Mouse (Mus musculus) liver, embryonic 16.5 days (tissue): ENCODE measurements around the gene Rpl27. TPM values are rescaled to one million over a fixed set of nuclear protein-coding genes. Genes with fewer than 3 reads are reported as not detected.
"Not testable (repeated sequence)": the region's sequence is repeated elsewhere in the genome, so short reads cannot be mapped to it uniquely, and the experiment has no call there.

Experiments
- ATAC-seq: fragments of 200-750 bp; cut with Nextera tagmentation; 2 replicates; pipeline ENCODE4 v1.8.0; 2017; ENCODE audit warnings: low read depth, mild to moderate bottlenecking, moderate number of reproducible peaks, moderate library complexity
- H3K27ac ChIP-seq: fragments of 300-500 bp; sonication (generic); 2 replicates; pipeline ENCODE4 v1.5.1; 2014; ENCODE audit warnings: mild to moderate bottlenecking, low read length
- H3K27me3 ChIP-seq: fragments of 300-500 bp; sonication (generic); 2 replicates; pipeline ENCODE4 v1.6.1; 2014; ENCODE audit warnings: low read depth, low read length, mixed read lengths; ENCODE audit not compliant: control insufficient read depth, insufficient read depth
- H3K36me3 ChIP-seq: fragments of 300-500 bp; sonication (generic); 2 replicates; pipeline ENCODE4 v1.6.1; 2014; ENCODE audit warnings: mild to moderate bottlenecking; ENCODE audit not compliant: control insufficient read depth, insufficient read depth
- H3K4me1 ChIP-seq: fragments of 300-500 bp; sonication (generic); 2 replicates; pipeline ENCODE4 v1.6.1; 2014; ENCODE audit warnings: low read depth, low read length, mixed read lengths; ENCODE audit not compliant: control insufficient read depth
- H3K4me2 ChIP-seq: fragments of 300-500 bp; sonication (generic); 2 replicates; pipeline ENCODE4 v1.6.1; 2014; ENCODE audit warnings: low read depth, low read length, mixed read lengths
- H3K4me3 ChIP-seq: fragments of 300-500 bp; sonication (generic); 2 replicates; pipeline ENCODE4 v1.5.1; 2014; ENCODE audit warnings: low read depth, mild to moderate bottlenecking, low read length
- H3K9ac ChIP-seq: fragments of 300-500 bp; sonication (generic); 2 replicates; pipeline ENCODE4 v1.6.1; 2014; ENCODE audit warnings: low read depth, low read length
- H3K9me3 ChIP-seq: fragments of 300-500 bp; sonication (generic); replicated peaks from 2 replicates; pipeline ENCODE4 v1.6.1; 2016; ENCODE audit warnings: low read length; ENCODE audit not compliant: control insufficient read depth
- WGBS: fragments of 180-500 bp; shearing (Covaris S2); extraction: QIAGEN DNeasy Blood & Tissue Kit; methylation state at CpG from one replicate; pipeline ENCODE4 v1.1.7; 2014; ENCODE audit not compliant: insufficient replicate concordance; 5-methylcytosine and 5-hydroxymethylcytosine counted together
- polyA plus RNA-seq: library from polyadenylated mRNA; unstranded; fragments of >200 nt; fragmentation: Nextera tagmentation; extraction: Ambion mirVana; gene quantifications from 2 replicates; pipeline ENCODE4 v1.2.1, GENCODE M21; 2015

Rpl27 gene
- polyA plus RNA-seq, 1 experiment from 2014 or later, result 138 TPM

DNA sequence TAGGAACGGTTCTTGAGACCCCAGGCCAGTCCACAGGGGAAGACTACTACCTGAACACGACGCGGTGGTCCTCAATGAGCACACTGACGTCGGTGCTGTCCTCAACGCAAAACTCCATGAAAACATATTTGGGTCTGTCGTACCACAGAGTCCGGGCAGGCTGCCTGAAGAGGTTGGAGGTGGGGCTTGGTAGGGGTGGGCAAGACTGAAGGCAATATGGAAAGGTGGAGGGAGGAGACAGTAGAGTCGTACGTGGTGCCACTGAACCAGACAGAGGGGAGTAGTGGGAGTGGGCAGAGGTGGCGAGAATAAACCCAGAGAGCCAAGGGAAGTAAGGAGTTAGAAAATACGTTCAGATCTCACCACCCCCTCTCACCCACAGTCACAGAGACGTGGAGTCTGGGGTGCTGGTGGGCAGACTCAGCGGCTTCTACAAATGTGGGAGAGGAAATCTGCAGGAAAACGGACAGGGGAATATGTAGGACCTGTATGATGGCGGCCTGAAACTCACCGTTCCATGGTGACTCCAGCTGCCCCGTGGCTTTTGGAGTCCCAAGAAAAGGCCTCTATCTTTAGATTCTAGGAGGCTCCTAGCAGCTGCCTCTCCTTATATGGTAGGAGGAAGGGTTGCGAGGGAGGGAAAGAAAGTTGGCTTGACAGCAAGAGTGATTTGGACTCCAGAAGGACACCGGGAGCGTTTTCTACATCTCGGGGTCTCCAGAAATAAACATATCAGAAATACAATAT is 17.8 kb upstream of the Rpl27 start, which contains the start of gene Gm27029:
Gene Gm27029, minus strand, starts transcription at position 692 of the 747 bp plus-strand sequence.
- Histone ChIP-seq H3K4me3 (peak within 1 kb of the TSS; percentile 95), H3K4me2 (peak within 1 kb of the TSS; percentile 95), H3K36me3 (no peaks in the 10 kb centered on the region), H3K9me3 (no peaks in the 10 kb centered on the region), H3K27me3 (no peaks in the 10 kb centered on the region), H3K27ac (peak within 1 kb of the TSS; percentile 80), H3K4me1 (peaks cover 23% of the 10 kb centered on the region), H3K9ac (peak within 1 kb of the TSS; percentile 85)
- ATAC-seq, result no peak
- WGBS, result 8% methylated on average over 23 of the region's 23 CpGs

DNA sequence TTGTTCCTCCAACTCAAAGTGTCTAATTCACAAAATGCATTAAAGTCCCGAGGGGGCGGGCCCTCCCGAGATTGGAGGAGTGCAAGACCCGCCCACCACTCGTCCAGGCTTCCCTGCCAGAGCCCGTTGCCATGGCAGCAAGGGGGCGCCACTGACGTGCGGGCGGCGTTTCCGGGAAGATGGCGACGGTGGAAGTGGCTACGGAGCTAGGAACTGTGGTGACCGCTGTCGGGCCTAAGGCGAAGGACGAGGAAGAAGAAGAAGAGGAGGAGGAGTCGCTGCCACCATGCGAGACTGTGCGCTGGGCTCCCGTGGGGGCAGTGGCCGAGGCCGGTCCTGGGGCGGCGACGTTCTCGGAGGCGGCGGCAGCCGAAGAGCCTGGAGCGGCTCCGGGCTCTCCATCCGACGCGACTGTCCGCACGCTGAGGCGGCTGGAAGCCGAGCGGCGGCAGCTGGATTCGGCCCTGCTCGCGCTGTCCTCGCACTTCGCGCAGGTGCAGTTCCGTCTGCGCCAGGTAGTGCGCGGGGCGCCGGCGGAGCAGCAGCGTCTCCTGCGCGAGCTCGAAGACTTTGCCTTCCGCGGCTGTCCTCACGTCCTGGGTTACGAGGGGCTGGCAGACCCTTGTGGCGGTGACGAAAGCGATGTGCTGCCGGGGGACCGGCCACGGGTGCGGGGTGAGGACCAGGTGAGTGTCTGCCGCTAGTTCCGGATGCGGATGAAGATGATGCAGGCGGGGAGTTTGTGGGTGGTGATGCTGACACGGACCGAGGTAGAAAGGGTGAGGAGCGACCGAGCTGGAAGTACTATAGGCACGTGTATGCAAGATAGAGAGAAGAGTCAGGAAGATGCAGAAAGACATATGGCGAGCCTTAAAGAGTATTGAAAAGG is 16.9 kb upstream of the Rpl27 start, which contains the start of the genes Rundc1 and Ptges3l:
Gene Rundc1, plus strand, starts transcription at position 161 of the 889 bp plus-strand sequence.
Gene Ptges3l, minus strand, starts transcription at position 409 of the 889 bp plus-strand sequence.
- peak; percentile 92 for ATAC-seq
- peak within 1 kb of the TSS; percentile 95 for H3K4me3 ChIP-seq
- H3K4me1 ChIP-seq, result peaks cover 23% of the 10 kb centered on the region
- no peaks in the 10 kb centered on the region for H3K9me3 ChIP-seq
- peaks cover 5% of the 10 kb centered on the region; the same call in 1 of the 2 replicates for H3K36me3 ChIP-seq
- no peaks in the 10 kb centered on the region for H3K27me3 ChIP-seq
- peak within 1 kb of the TSS; percentile 80 for H3K27ac ChIP-seq
- H3K9ac ChIP-seq, result peak within 1 kb of the TSS; percentile 85
- peak within 1 kb of the TSS; percentile 95 for H3K4me2 ChIP-seq
- under 1% methylated on average over 81 of the region's 81 CpGs for WGBS

DNA sequence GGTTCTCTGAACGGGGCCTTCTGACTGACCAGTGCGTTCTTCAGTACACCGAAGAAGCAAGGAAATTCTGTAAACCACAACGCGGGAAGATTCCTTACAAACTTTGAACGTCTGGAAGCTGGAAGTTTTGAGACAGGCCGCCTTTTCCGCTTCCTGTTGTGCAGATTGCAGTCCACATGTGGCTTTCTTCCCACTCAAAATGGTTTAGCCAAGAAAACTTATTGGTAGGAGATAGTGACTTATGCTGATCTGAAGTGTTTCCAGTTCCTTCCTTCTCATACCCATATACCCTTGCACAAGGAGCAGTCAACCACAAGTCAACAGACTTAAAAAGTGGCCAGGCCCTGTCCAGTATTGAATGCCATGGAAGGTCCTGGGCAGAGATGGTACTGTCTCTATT is 15.9 kb upstream of the Rpl27 start:
- Histone ChIP-seq H3K4me1 (peaks cover 23% of the 10 kb centered on the region), H3K9me3 (no peaks in the 10 kb centered on the region), H3K9ac (peak overlapping the region; percentile 21; the same call in 1 of the 2 replicates), H3K4me3 (peak overlapping the region; percentile 95), H3K4me2 (peak overlapping the region; percentile 95), H3K27me3 (no peaks in the 10 kb centered on the region), H3K36me3 (peaks cover 9% of the 10 kb centered on the region), H3K27ac (no peak overlapping the region)
- 43% methylated on average over 8 of the region's 8 CpGs for WGBS
- no peak for ATAC-seq

DNA sequence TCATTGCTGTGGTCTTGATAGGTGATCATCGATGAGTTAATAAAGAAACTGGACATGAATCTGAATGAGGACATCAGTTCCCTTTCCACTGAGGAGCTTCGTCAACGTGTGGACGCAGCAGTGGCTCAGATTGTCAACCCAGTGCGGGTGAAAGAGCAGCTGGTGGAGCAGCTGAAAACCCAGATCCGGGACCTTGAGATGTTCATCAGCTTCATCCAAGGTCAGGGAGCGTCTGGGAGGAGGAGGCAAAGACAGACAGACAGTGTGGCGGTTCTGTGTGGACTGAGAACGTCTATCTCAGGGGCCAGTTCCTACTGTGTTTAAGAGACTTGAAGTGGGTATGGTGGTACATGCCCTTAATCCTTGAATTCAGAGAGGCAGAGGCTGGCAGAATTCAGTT is 10.8 kb upstream of the Rpl27 start:
- H3K4me2 ChIP-seq, result no peak overlapping the region
- 78% methylated on average over 9 of the region's 9 CpGs for WGBS
- H3K4me1 ChIP-seq, result peaks cover 4% of the 10 kb centered on the region
- H3K4me3 ChIP-seq, result no peak overlapping the region
- no peak overlapping the region for H3K9ac ChIP-seq
- H3K27ac ChIP-seq, result no peak overlapping the region
- ATAC-seq, result no peak
- H3K27me3 ChIP-seq, result no peaks in the 10 kb centered on the region
- peaks cover 13% of the 10 kb centered on the region for H3K36me3 ChIP-seq
- no peaks in the 10 kb centered on the region for H3K9me3 ChIP-seq

DNA sequence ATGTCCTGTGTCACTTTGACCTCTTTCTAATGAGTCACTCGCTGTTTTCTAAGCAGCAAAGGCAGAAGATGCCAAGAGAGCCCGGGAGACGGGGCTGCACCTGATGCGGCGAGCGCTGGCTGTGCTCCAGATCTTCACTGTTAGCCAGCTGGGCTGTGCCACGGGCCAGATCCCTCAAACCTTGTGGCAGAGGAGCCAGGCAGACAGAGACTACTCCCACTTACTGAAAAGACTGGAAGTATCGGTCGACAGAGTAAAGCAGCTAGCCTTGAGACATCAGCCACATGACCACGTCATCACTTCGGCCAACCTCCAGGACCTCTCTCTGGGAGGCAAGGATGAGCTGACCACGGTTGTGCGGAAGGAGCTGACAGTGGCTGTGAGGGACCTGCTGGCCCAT is 8.7 kb upstream of the Rpl27 start:
- Histone ChIP-seq H3K36me3 (peaks cover 13% of the 10 kb centered on the region), H3K9ac (no peak overlapping the region), H3K4me2 (no peak overlapping the region), H3K9me3 (no peaks in the 10 kb centered on the region), H3K27ac (no peak overlapping the region), H3K4me1 (no peaks in the 10 kb centered on the region), H3K27me3 (no peaks in the 10 kb centered on the region), H3K4me3 (no peak overlapping the region)
- no peak for ATAC-seq
- 87% methylated on average over 13 of the region's 13 CpGs for WGBS

DNA sequence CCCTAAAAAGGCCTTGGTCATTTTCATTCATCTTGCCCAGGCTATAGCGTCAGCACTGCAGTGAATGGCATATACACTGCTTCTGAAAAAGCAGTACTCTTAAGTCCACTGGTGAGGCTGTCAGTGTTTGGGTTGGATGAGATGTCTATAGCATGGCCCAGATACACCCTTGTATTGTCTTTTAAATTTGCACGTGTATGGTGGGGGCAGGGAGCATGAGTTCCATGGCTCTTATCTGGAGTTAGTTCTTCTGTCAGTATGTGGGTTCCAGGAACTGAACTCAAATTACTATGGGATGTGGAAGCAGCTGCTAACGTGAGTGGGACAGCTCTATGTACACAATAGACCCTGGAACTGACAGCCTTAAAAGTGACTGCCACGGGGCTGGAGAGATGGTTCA is 6.3 kb upstream of the Rpl27 start:
- H3K36me3 ChIP-seq, result peaks cover 4% of the 10 kb centered on the region; the same call in 1 of the 2 replicates
- no peaks in the 10 kb centered on the region for H3K27me3 ChIP-seq
- no peak overlapping the region for H3K4me3 ChIP-seq
- no peak overlapping the region for H3K27ac ChIP-seq
- ATAC-seq, result no peak
- no peak overlapping the region for H3K9ac ChIP-seq
- no peak overlapping the region for H3K4me2 ChIP-seq
- no peaks in the 10 kb centered on the region for H3K4me1 ChIP-seq
- WGBS, result 45% methylated on average over 4 of the region's 4 CpGs
- H3K9me3 ChIP-seq, result no peaks in the 10 kb centered on the region

DNA sequence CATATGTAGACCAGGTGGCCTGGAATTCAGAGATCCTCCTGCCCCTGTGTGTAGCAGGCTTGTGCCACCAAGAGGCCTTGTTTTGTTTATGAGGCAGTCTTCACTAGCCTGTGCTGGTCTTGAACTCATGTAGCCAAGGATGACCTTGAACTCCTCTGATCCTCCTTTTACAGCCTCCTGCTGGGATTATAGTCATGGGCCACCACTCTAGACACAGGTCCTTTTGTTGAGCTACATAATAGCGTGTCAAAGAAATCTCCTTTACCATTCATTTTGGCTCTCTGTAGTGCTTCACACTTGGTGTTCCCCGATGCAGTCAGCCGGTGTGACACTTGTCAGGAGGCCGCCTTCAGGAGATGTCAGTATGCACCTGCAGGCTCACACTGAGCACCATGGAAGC is 5.2 kb upstream of the Rpl27 start:
- H3K9ac ChIP-seq, result no peak overlapping the region
- H3K9me3 ChIP-seq, result no peaks in the 10 kb centered on the region
- no peak for ATAC-seq
- no peak overlapping the region for H3K27ac ChIP-seq
- H3K36me3 ChIP-seq, result peaks cover 2% of the 10 kb centered on the region; the same call in 1 of the 2 replicates
- no peak overlapping the region for H3K4me2 ChIP-seq
- no peak overlapping the region for H3K4me3 ChIP-seq
- H3K27me3 ChIP-seq, result no peaks in the 10 kb centered on the region
- 76% methylated on average over 4 of the region's 4 CpGs for WGBS
- no peaks in the 10 kb centered on the region; the same call in 1 of the 2 replicates for H3K4me1 ChIP-seq

DNA sequence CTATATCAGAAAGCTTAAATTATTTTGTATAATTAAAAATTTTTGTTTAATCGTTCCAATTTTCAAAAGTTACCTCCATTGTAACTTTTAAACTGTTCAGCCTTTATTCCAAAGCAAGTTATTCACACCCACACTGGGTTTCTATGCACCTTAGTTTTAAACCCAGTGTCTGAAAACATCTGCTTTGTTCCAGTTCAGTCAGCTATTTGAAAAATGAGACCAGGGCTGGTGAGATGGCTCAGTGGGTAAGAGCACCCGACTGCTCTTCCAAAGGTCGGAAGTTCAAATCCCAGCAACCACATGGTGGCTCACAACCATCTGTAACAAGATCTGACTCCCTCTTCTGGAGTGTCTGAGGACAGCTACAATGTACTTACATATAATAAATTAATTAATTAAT is 4.1 kb upstream of the Rpl27 start:
- not testable (repeated sequence) for H3K27ac ChIP-seq, H3K9ac ChIP-seq, H3K4me2 ChIP-seq, H3K9me3 ChIP-seq, ATAC-seq, H3K27me3 ChIP-seq, H3K4me3 ChIP-seq, H3K4me1 ChIP-seq, H3K36me3 ChIP-seq
- 44% methylated on average over 3 of the region's 3 CpGs for WGBS
